Mouse (Mus musculus) CH12.LX (cell line): ENCODE measurements around the gene Rb1. TPM values are rescaled to one million over a fixed set of nuclear protein-coding genes. Genes with fewer than 3 reads are reported as not detected.
A peak's percentile ranks its signal among the peaks of the same experiment; 100 is the strongest.

Source experiments
- DNase-seq: peaks from one replicate; pipeline ENCODE4 v3.0.0-alpha.2; 2013; ENCODE audit errors: extremely low read depth
- H3K27ac ChIP-seq: 2 replicates; pipeline ENCODE4 v1.5.1; 2012; ENCODE audit warnings: low read depth, mild to moderate bottlenecking, control low read depth, moderate library complexity; ENCODE audit not compliant: insufficient read depth
- H3K27me3 ChIP-seq: replicated peaks from 2 replicates; pipeline ENCODE3; 2012; ENCODE audit warnings: inconsistent platforms
- H3K36me3 ChIP-seq, 2 experiments: replicated peaks in 1 of 2; 2 replicates each; pipeline versions ENCODE3 to v1.6.1; 2012; ENCODE audit warnings: inconsistent platforms in 1 of 2, low read length in 1 of 2, mild to moderate bottlenecking in 1 of 2, mixed read lengths in 1 of 2, moderate library complexity in 1 of 2; ENCODE audit not compliant: control insufficient read depth in 1 of 2, insufficient read depth in 1 of 2
- H3K4me1 ChIP-seq, 2 experiments: 2 replicates each; pipeline ENCODE4 v1.6.1; 2012; ENCODE audit warnings: inconsistent platforms in 1 of 2, moderate library complexity in 1 of 2; ENCODE audit not compliant: insufficient read depth in 2 of 2, control insufficient read depth in 1 of 2
- H3K4me2 ChIP-seq: 2 replicates; pipeline ENCODE4 v1.6.1; 2012; ENCODE audit warnings: low read depth, mild to moderate bottlenecking, control low read depth; ENCODE audit not compliant: poor library complexity, insufficient read depth, severe bottlenecking
- H3K4me3 ChIP-seq, 3 experiments: fragments of 150-350 bp in 1 of 3; sonication (generic) in 1 of 3; replicated peaks in 1 of 3; 2 replicates each; pipeline versions ENCODE3 to v1.5.1; 2011 to 2012; ENCODE audit warnings: low read depth in 2 of 3, low read length in 2 of 3, mild to moderate bottlenecking in 2 of 3, moderate library complexity in 2 of 3, control low read depth in 1 of 3, improper control_type of control experiment in 1 of 3, inconsistent platforms in 1 of 3, mixed read lengths in 1 of 3; ENCODE audit not compliant: poor library complexity in 1 of 3
- H3K79me2 ChIP-seq: replicated peaks from 2 replicates; pipeline ENCODE4 v1.6.1; 2012; ENCODE audit warnings: mild to moderate bottlenecking, moderate library complexity; ENCODE audit not compliant: control insufficient read depth, poor library complexity, insufficient read depth, severe bottlenecking; ENCODE audit errors: extremely low read depth
- H3K9ac ChIP-seq: 2 replicates; pipeline ENCODE4 v1.6.1; 2012; ENCODE audit warnings: low read depth, mild to moderate bottlenecking, control low read depth, moderate library complexity; ENCODE audit not compliant: insufficient read depth
- H3K9me3 ChIP-seq: replicated peaks from 2 replicates; pipeline ENCODE3; 2012; ENCODE audit warnings: low read length, inconsistent platforms, mixed read lengths
- BHLHE40 ChIP-seq: IDR thresholded peaks from 2 replicates; pipeline ENCODE4 v1.6.1; 2011; ENCODE audit warnings: mild to moderate bottlenecking, low read depth, low read length, improper control_type of control experiment
- CHD1 ChIP-seq: IDR thresholded peaks from 2 replicates; pipeline ENCODE4 v1.6.1; 2012; ENCODE audit warnings: low read depth, low read length, improper control_type of control experiment, inconsistent platforms
- CTCF ChIP-seq, 2 experiments: IDR thresholded peaks in 1 of 2; conservative IDR thresholded peaks in 1 of 2; 2 replicates each; pipeline ENCODE4 v1.5.1; 2011 to 2012; ENCODE audit warnings: low read depth in 2 of 2, low read length in 2 of 2, improper control_type of control experiment in 1 of 2, inconsistent platforms in 1 of 2, mild to moderate bottlenecking in 1 of 2, moderate library complexity in 1 of 2
- E2F4 ChIP-seq: IDR thresholded peaks from 2 replicates; pipeline ENCODE4 v1.6.1; 2011; ENCODE audit warnings: low read depth, low read length, improper control_type of control experiment; ENCODE audit not compliant: insufficient replicate concordance
- ELF1 ChIP-seq: IDR thresholded peaks from 2 replicates; pipeline ENCODE4 v1.6.1; 2014; ENCODE audit warnings: low read depth, mild to moderate bottlenecking, inconsistent platforms, low read length, improper control_type of control experiment
- EP300 ChIP-seq: IDR thresholded peaks from 2 replicates; pipeline ENCODE4 v1.6.1; 2011; ENCODE audit warnings: low read length, improper control_type of control experiment
- GABPA ChIP-seq: IDR thresholded peaks from 2 replicates; pipeline ENCODE4 v1.6.1; 2012; ENCODE audit warnings: low read depth, low read length, improper control_type of control experiment, inconsistent platforms; ENCODE audit not compliant: insufficient replicate concordance
- HCFC1 ChIP-seq: IDR thresholded peaks from 2 replicates; pipeline ENCODE4 v1.6.1; 2012; ENCODE audit warnings: low read depth, mild to moderate bottlenecking, inconsistent platforms, low read length, improper control_type of control experiment
- JUN ChIP-seq: IDR thresholded peaks from 2 replicates; pipeline ENCODE4 v1.6.1; 2011; ENCODE audit warnings: low read depth, mild to moderate bottlenecking, low read length, improper control_type of control experiment, moderate library complexity; ENCODE audit not compliant: insufficient read depth
- JUND ChIP-seq: conservative IDR thresholded peaks from 2 replicates; pipeline ENCODE4 v1.6.1; 2011; ENCODE audit warnings: low read depth, low read length, improper control_type of control experiment
- KAT2A ChIP-seq: IDR thresholded peaks from 2 replicates; pipeline ENCODE4 v1.6.1; 2012; ENCODE audit warnings: low read length, improper control_type of control experiment, inconsistent platforms; ENCODE audit not compliant: insufficient replicate concordance
- MAFK ChIP-seq: IDR thresholded peaks from 2 replicates; pipeline ENCODE4 v1.6.1; 2011; ENCODE audit warnings: low read length, improper control_type of control experiment; ENCODE audit not compliant: insufficient replicate concordance
- MEF2A ChIP-seq: IDR thresholded peaks from 2 replicates; pipeline ENCODE4 v1.6.1; 2014; ENCODE audit warnings: low read depth, mild to moderate bottlenecking, inconsistent platforms, low read length, improper control_type of control experiment, borderline replicate concordance
- MXI1 ChIP-seq: IDR thresholded peaks from 2 replicates; pipeline ENCODE4 v1.6.1; 2011; ENCODE audit warnings: mild to moderate bottlenecking, low read depth, low read length, improper control_type of control experiment
- MYC ChIP-seq: IDR thresholded peaks from 2 replicates; pipeline ENCODE4 v1.6.1; 2011; ENCODE audit warnings: low read depth, mild to moderate bottlenecking, improper control_type of control experiment, low read length
- NELFE ChIP-seq: IDR thresholded peaks from 2 replicates; pipeline ENCODE4 v1.6.1; 2011; ENCODE audit warnings: low read depth, low read length, improper control_type of control experiment
- NRF1 ChIP-seq: IDR thresholded peaks from 2 replicates; pipeline ENCODE4 v1.6.1; 2014; ENCODE audit warnings: low read depth, mild to moderate bottlenecking, inconsistent platforms, low read length, improper control_type of control experiment, moderate library complexity
- PAX5 ChIP-seq: IDR thresholded peaks from 2 replicates; pipeline ENCODE4 v1.6.1; 2012; ENCODE audit warnings: low read length, inconsistent platforms, mixed read lengths
- RAD21 ChIP-seq: IDR thresholded peaks from 2 replicates; pipeline ENCODE4 v1.6.1; 2011; ENCODE audit warnings: low read depth, mild to moderate bottlenecking, low read length, improper control_type of control experiment, moderate library complexity
- SIN3A ChIP-seq: IDR thresholded peaks from 2 replicates; pipeline ENCODE4 v1.6.1; 2012; ENCODE audit warnings: low read length, improper control_type of control experiment, inconsistent platforms
- SMC3 ChIP-seq: IDR thresholded peaks from 2 replicates; pipeline ENCODE4 v1.6.1; 2011; ENCODE audit warnings: low read depth, low read length, improper control_type of control experiment
- TBP ChIP-seq: conservative IDR thresholded peaks from 2 replicates; pipeline ENCODE4 v1.6.1; 2011; ENCODE audit warnings: low read depth, low read length, improper control_type of control experiment
- TCF12 ChIP-seq: IDR thresholded peaks from 2 replicates; pipeline ENCODE4 v1.6.1; 2014; ENCODE audit warnings: low read depth, mild to moderate bottlenecking, inconsistent platforms, low read length, improper control_type of control experiment
- USF2 ChIP-seq: conservative IDR thresholded peaks from 2 replicates; pipeline ENCODE4 v1.6.1; 2011; ENCODE audit warnings: low read depth, low read length, improper control_type of control experiment
- ZC3H11A ChIP-seq: IDR thresholded peaks from 2 replicates; pipeline ENCODE4 v1.6.1; 2012; ENCODE audit warnings: low read depth, mild to moderate bottlenecking, inconsistent platforms, low read length, improper control_type of control experiment
- ZKSCAN1 ChIP-seq: IDR thresholded peaks from 2 replicates; pipeline ENCODE4 v1.6.1; 2012; ENCODE audit warnings: low read depth, inconsistent platforms, low read length, improper control_type of control experiment, borderline replicate concordance
- ZMIZ1 ChIP-seq: IDR thresholded peaks from 2 replicates; pipeline ENCODE4 v1.6.1; 2012; ENCODE audit warnings: low read depth, mild to moderate bottlenecking, inconsistent platforms, low read length, improper control_type of control experiment
- ZNF384 ChIP-seq: IDR thresholded peaks from 2 replicates; pipeline ENCODE4 v1.6.1; 2012; ENCODE audit warnings: low read depth, low read length, improper control_type of control experiment, inconsistent platforms
- dilution Hi-C: fragments of 300-500 bp; cut with MboI; formaldehyde crosslinking; loops from 2 replicates; pipeline ENCODE4 v1.14.3; 2020; ENCODE audit warnings: low sequenced_read_pairs; ENCODE audit not compliant: extremely low pct_unique_long_range_greater_than_20kb, extremely low pct_ligation_motif_present
- in situ Hi-C: fragments of 300-500 bp; cut with MboI; formaldehyde crosslinking; loops from 3 replicates; pipeline ENCODE4 v1.14.3; 2019; ENCODE audit warnings: low sequenced_read_pairs, low pct_ligation_motif_present, low pct_unique_long_range_greater_than_20kb, mixed read lengths
- polyA plus RNA-seq: library from polyadenylated mRNA; unstranded; fragments of >175 nt; gene quantifications from 2 replicates; pipeline ENCODE4 v1.2.1, GENCODE M21; 2012; ENCODE audit warnings: low read depth; ENCODE audit not compliant: insufficient read length
- total RNA-seq, 2 experiments: library from RNA; depleted of rRNA; stranded (reverse); fragments of 300-350 nt in 1 of 2; fragments of >200 nt in 1 of 2; gene quantifications; 2 replicates each; pipeline ENCODE4 v1.2.3; 2012 to 2014

Rb1 gene
- total and polyA plus RNA-seq, 3 experiments: 13.6 to 16.7 (median 15.2) TPM

DNA sequence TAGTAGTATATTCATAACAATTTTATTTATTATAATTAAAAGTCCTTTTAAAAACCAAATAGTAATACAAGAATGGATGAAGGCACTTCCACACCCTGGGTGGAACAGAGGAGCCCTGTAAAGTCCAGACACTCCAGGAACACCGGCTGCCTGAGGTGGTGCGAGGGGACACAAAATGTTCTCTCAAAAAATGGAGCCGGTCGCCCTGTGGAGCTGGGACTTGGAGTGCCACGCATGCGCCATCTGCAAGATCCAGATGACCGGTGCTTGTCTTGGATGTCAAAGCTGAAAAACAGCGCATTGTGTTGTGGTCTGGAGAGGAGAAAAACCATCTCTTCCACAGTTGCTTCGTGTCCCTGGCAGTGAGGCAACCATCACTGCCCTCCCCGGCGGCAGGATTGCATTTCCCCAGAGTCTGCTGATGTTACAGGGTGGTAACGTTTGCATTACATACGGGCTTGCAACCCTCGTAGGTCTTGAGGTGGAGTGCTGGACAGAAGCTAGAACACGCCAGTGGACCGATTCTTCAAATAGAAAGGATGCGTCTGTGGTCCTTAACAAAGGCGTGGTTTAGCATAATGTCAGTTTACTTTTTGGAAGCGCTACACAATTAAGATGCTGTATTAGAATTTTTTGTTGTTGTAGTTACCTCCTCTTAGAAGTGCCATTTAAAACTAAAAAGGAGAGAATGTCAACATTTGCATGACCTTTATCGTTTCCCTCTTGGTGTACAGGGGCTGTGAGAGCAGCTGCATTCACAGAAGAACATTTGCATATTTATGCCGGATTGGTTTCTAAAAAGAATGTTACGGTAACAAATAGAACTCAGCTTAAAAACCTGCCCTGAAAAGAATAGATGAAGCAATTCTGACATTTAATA, 9.5 kb upstream of the Rb1 start:
- H3K4me3 ChIP-seq: peak overlapping the region; percentile 41 to 62 (median 44)
- no peak for DNase-seq
- TF ChIP-seq JUND: no peak
- peak; percentile 18 for TF ChIP-seq BHLHE40
- no peak for TF ChIP-seq E2F4
- peak; percentile 78 for TF ChIP-seq NRF1
- TF ChIP-seq MEF2A: peak; percentile 35; the same call in 1 of the 2 replicates
- no peak for TF ChIP-seq ZMIZ1
- TF ChIP-seq TCF12: peak; percentile 44; the same call in 1 of the 2 replicates
- TF ChIP-seq MAFK: no peak
- TF ChIP-seq JUN: no peak
- TF ChIP-seq TBP: 0 out of 2 replicates have a peak, but pooled peaks have one; percentile 39
- no peak for TF ChIP-seq ZC3H11A
- TF ChIP-seq SMC3: no peak
- TF ChIP-seq EP300: peak; percentile 66; the same call in 1 of the 2 replicates
- peak; percentile 50; the same call in 1 of the 2 replicates for TF ChIP-seq CHD1
- peak; percentile 53; the same call in 1 of the 2 replicates for TF ChIP-seq SIN3A
- no peak for TF ChIP-seq CTCF (conservative IDR thresholded peaks at IDR 0.05 in 1 of 2, IDR thresholded peaks at IDR 0.05 in 1 of 2; ENCODE audit: low read depth in 2 of 2, low read length in 2 of 2)
- no peak for TF ChIP-seq PAX5
- peak; percentile 80 for TF ChIP-seq MXI1
- TF ChIP-seq, all 38 proteins: peak for 9
- no peaks in the 10 kb centered on the region for H3K36me3 ChIP-seq
- H3K79me2 ChIP-seq: no peaks in the 10 kb centered on the region
- peak overlapping the region; percentile 59 for H3K4me2 ChIP-seq
- H3K27me3 ChIP-seq: no peaks in the 10 kb centered on the region
- dilution Hi-C loops (no loop called here), in situ Hi-C loops (no loop called here)
- H3K4me1 ChIP-seq: peaks cover 23 to 64% of the 10 kb centered on the region in 2 experiments
- H3K27ac ChIP-seq: peak overlapping the region; percentile 91
- peaks cover 2% of the 10 kb centered on the region for H3K9me3 ChIP-seq
- peak overlapping the region; percentile 57 for H3K9ac ChIP-seq

GRCm38 (mm10) chr14:73333880-73334279, 8.3 kb upstream of the Rb1 start:
- no peaks in the 10 kb centered on the region for H3K36me3 ChIP-seq
- H3K4me2 ChIP-seq: peak overlapping the region; percentile 86
- H3K4me1 ChIP-seq: peaks cover 18 to 51% of the 10 kb centered on the region in 2 experiments
- DNase-seq: peak; percentile 85
- H3K27ac ChIP-seq: peak overlapping the region; percentile 67; the same call in 1 of the 2 replicates
- no peak overlapping the region for H3K4me3 ChIP-seq
- dilution Hi-C loops: no loop called here
- peak overlapping the region; percentile 57 for H3K9ac ChIP-seq
- H3K9me3 ChIP-seq: peaks cover 2% of the 10 kb centered on the region
- in situ Hi-C loops: no loop called here
- no peaks in the 10 kb centered on the region for H3K79me2 ChIP-seq
- no peaks in the 10 kb centered on the region for H3K27me3 ChIP-seq
- TF ChIP-seq HCFC1 (no peak), NELFE (peak; percentile 71), ELF1 (peak; percentile 13; the same call in 1 of the 2 replicates), RAD21 (no peak; the same call in none of the 2 replicates), ZNF384 (peak; percentile 26; the same call in 1 of the 2 replicates), TCF12 (peak; percentile 55; the same call in 1 of the 2 replicates), CHD1 (no peak), USF2 (peak; percentile 83), EP300 (peak; percentile 96), ZC3H11A (no peak), TBP (peak; percentile 74; the same call in 1 of the 2 replicates), MYC (peak; percentile 73), BHLHE40 (peak; percentile 95), E2F4 (no peak), SIN3A (peak; percentile 69; the same call in 1 of the 2 replicates), GABPA (no peak), MAFK (0 out of 2 replicates have a peak, but pooled peaks have one; percentile 45), KAT2A (no peak), PAX5 (no peak), ZKSCAN1 (no peak), MEF2A (peak; percentile 89)
